18 mouse cellular contexts compared by ENCODE assay signal in the genomic region with DNA sequence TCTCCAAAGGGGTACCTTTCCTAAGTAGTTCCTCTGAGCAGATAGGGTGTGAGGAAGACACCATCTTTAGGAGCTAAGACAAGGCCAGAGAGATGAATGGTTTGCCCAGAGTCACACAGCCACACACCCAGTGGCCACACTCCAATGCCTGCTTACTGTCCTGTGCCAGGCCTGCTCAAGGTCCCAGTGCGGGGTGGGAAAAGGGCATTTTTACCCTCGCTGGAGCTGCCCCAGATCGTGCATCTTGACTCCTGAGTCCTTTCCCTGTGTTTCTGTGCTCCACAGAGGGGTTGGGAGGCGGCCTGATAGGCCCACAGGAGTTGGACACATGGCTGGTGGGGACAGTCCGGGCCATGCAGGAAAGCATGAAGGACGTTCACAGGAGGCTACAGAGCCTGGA. TPM values are rescaled to one million over a fixed set of nuclear protein-coding genes. Genes with fewer than 3 reads are reported as not detected.
DNase-seq lines count a peak whose midpoint lies in the region; ATAC-seq and TF ChIP-seq lines count a peak whose summit lies in the region.
"Had no signal": no experiment of that assay in that cellular context is flagged by ENCODE, and none has a peak within 500 bp of the region (broad histone marks: within the 10 kb centered on the region; RNA-seq: fewer than 3 reads in every experiment).

No protein-coding gene starts in this region.

- H3K4me2 ChIP-seq in heart, embryonic 13.5 days, result peak overlapping the region; percentile 93; the same call in 1 of the 2 replicates
- peak overlapping the region; percentile 93 for H3K4me2 ChIP-seq in liver, embryonic 13.5 days
- H3K4me2 ChIP-seq: heart, embryonic 15.5 days; hindbrain, embryonic 14.5 days; limb, embryonic 15.5 days; stomach, embryonic 15.5 days had no signal

- no peaks in the 10 kb centered on the region for H3K9me3 ChIP-seq in heart, embryonic 13.5 days
- H3K9me3 ChIP-seq in E14TG2a.4 (ENCODE audit: low read length), result no peaks in the 10 kb centered on the region
- H3K9me3 ChIP-seq in liver, embryonic 13.5 days (replicated peaks), result no peaks in the 10 kb centered on the region
- H3K9me3 ChIP-seq: forebrain, embryonic 10.5 days; heart, embryonic 15.5 days; limb, embryonic 15.5 days; stomach, embryonic 15.5 days had no signal

- peak; percentile 47 for DNase-seq in adrenal gland, postnatal 10 days
- DNase-seq in adrenal gland, adult 18-20 months (ENCODE audit: low spot score in 2 of 2), result no peak
- DNase-seq in heart, postnatal 4 days, result no peak
- no peak for DNase-seq in liver, embryonic 13.5 days
- no peak for DNase-seq in thymus, postnatal 25 days
- DNase-seq in lung, postnatal 10 days, result no peak
- DNase-seq: midbrain, embryonic 14.5 days; right cerebral cortex, adult 18-20 months; spleen, adult 18-20 months; thymus, postnatal 14 days had no signal

- WGBS in heart, embryonic 13.5 days, result 83% methylated on average over 6 of the region's 6 CpGs
- WGBS in liver, embryonic 13.5 days (ENCODE audit: insufficient replicate concordance), result 82% methylated on average over 6 of the region's 6 CpGs

- no peak overlapping the region for H3K4me3 ChIP-seq in heart, embryonic 13.5 days
- H3K4me3 ChIP-seq in E14TG2a.4 (replicated peaks; ENCODE audit: low read length), result 0 out of 2 replicates have a peak overlapping the region, but pooled peaks have one; percentile 3
- H3K4me3 ChIP-seq in liver, embryonic 13.5 days (replicated peaks), result peak overlapping the region; percentile 78
- H3K4me3 ChIP-seq: forebrain, embryonic 10.5 days; heart, embryonic 15.5 days; limb, embryonic 15.5 days; stomach, embryonic 15.5 days had no signal

- H3K9ac ChIP-seq in heart, embryonic 13.5 days, result no peak overlapping the region; the same call in 1 of the 2 replicates
- peak overlapping the region; percentile 91 for H3K9ac ChIP-seq in liver, embryonic 13.5 days
- H3K9ac ChIP-seq: heart, embryonic 15.5 days; hindbrain, embryonic 14.5 days; limb, embryonic 15.5 days; stomach, embryonic 15.5 days had no signal

- H3K27ac ChIP-seq in heart, embryonic 13.5 days (replicated peaks), result no peak overlapping the region
- peak overlapping the region; percentile 97 for H3K27ac ChIP-seq in liver, embryonic 13.5 days
- H3K27ac ChIP-seq: forebrain, embryonic 10.5 days; heart, embryonic 15.5 days; hindbrain, embryonic 14.5 days; limb, embryonic 15.5 days; stomach, embryonic 15.5 days had no signal

- peaks cover 32% of the 10 kb centered on the region for H3K4me1 ChIP-seq in heart, embryonic 13.5 days
- H3K4me1 ChIP-seq in E14TG2a.4 (replicated peaks; ENCODE audit: low read depth, low read length), result peaks cover 77% of the 10 kb centered on the region
- H3K4me1 ChIP-seq in liver, embryonic 13.5 days (replicated peaks), result peaks cover 62% of the 10 kb centered on the region

- TF ChIP-seq CTCF in E14TG2a.4 (conservative IDR thresholded peaks at IDR 0.05; ENCODE audit: low read length), result no peak

- peaks cover 6% of the 10 kb centered on the region; the same call in 1 of the 2 replicates for H3K36me3 ChIP-seq in heart, embryonic 13.5 days
- peaks cover 37% of the 10 kb centered on the region for H3K36me3 ChIP-seq in E14TG2a.4 (ENCODE audit: insufficient read depth, low read length)
- peaks cover 47% of the 10 kb centered on the region for H3K36me3 ChIP-seq in liver, embryonic 13.5 days
- H3K36me3 ChIP-seq: forebrain, embryonic 10.5 days; heart, embryonic 15.5 days; stomach, embryonic 15.5 days had no signal

- ATAC-seq in heart, embryonic 13.5 days (ENCODE audit: extremely low read depth, insufficient number of reproducible peaks, low FRiP score, low TSS enrichment), result no peak
- ATAC-seq in liver, embryonic 13.5 days (ENCODE audit: low read depth), result no peak
- ATAC-seq: Patski had no signal

- H3K27me3 ChIP-seq in heart, embryonic 13.5 days (replicated peaks), result peaks cover 21% of the 10 kb centered on the region
- peaks cover 23% of the 10 kb centered on the region for H3K27me3 ChIP-seq in E14TG2a.4 (ENCODE audit: insufficient read depth, low read length)
- peaks cover 16% of the 10 kb centered on the region for H3K27me3 ChIP-seq in liver, embryonic 13.5 days
- H3K27me3 ChIP-seq: heart, embryonic 15.5 days; Patski had no signal

RNA-seq across cellular contexts. Expression of a gene that starts 4.3 kb away (rescaled TPM):
- 10 to 100 TPM; 81.0 to 94.7 TPM for total RNA-seq in adrenal gland, postnatal 10 days (2021)
- total RNA-seq in adrenal gland, adult 18-20 months (2021), result 100 to 1,000 TPM; 116 to 169 TPM
- 12.0 and 14.3 TPM in 2 replicates for polyA plus RNA-seq in heart, embryonic 13.5 days (2015; fragmentation: Nextera tagmentation; extraction: Ambion mirVana)
- total RNA-seq in heart, postnatal 4 days (2021), result 10 to 100 TPM; 25.9 to 29.2 TPM
- polyA plus RNA-seq in liver, embryonic 13.5 days (2015; fragmentation: Nextera tagmentation; extraction: Ambion mirVana), result 60.4 and 62.2 TPM in 2 replicates

RNA-seq across cellular contexts. Expression of a gene that starts 4.4 kb away (rescaled TPM):
- 10 to 100 TPM in 1 of 2 experiments, 1 to 10 TPM in 1; 8.7 to 11.0 TPM for total RNA-seq in adrenal gland, postnatal 10 days (2021)
- 10 to 100 TPM in 1 of 2 experiments, 1 to 10 TPM in 1; 6.6 to 12.0 TPM for total RNA-seq in adrenal gland, adult 18-20 months (2021)
- polyA plus RNA-seq in heart, embryonic 13.5 days (2015; fragmentation: Nextera tagmentation; extraction: Ambion mirVana), result 7.8 and 8.7 TPM in 2 replicates
- total RNA-seq in heart, postnatal 4 days (2021), result 10 to 100 TPM; 28.0 to 34.8 TPM
- polyA plus RNA-seq in liver, embryonic 13.5 days (2015; fragmentation: Nextera tagmentation; extraction: Ambion mirVana), result 0.28 and 0.50 TPM in 2 replicates

RNA-seq across cellular contexts. Expression of a gene that starts 10.2 kb away (rescaled TPM):
- total RNA-seq in adrenal gland, postnatal 10 days (2021), result 10 to 100 TPM; 49.6 to 50.1 TPM
- total RNA-seq in adrenal gland, adult 18-20 months (2021), result 10 to 100 TPM; 71.1 to 83.3 TPM
- 2.8 and 3.0 TPM in 2 replicates for polyA plus RNA-seq in heart, embryonic 13.5 days (2015; fragmentation: Nextera tagmentation; extraction: Ambion mirVana)
- total RNA-seq in heart, postnatal 4 days (2021), result 10 to 100 TPM; 14.8 to 15.7 TPM
- polyA plus RNA-seq in liver, embryonic 13.5 days (2015; fragmentation: Nextera tagmentation; extraction: Ambion mirVana), result 2.6 and 3.0 TPM in 2 replicates

RNA-seq across cellular contexts. Expression of a gene that starts 26.4 kb away (rescaled TPM):
- 1 to 10 TPM; 4.8 to 8.9 TPM for total RNA-seq in adrenal gland, postnatal 10 days (2021)
- total RNA-seq in adrenal gland, adult 18-20 months (2021), result 1 to 10 TPM; 2.8 to 5.6 TPM
- polyA plus RNA-seq in heart, embryonic 13.5 days (2015; fragmentation: Nextera tagmentation; extraction: Ambion mirVana), result 5.7 and 6.2 TPM in 2 replicates
- total RNA-seq in heart, postnatal 4 days (2021), result 1 to 10 TPM; 4.2 to 4.8 TPM
- 6.3 and 7.7 TPM in 2 replicates for polyA plus RNA-seq in liver, embryonic 13.5 days (2015; fragmentation: Nextera tagmentation; extraction: Ambion mirVana)
